Mouse (Mus musculus) lung, postnatal 25 days (tissue): ENCODE measurements at regions not wholly inside any gene's neighbourhood (a gene's known extent, or its start where the extent isn't known, plus 50 kb on each side); places are given as distances from the start of the nearest gene placed in this dataset.

Experiments used
- DNase-seq: peaks from one replicate; pipeline ENCODE4 v3.0.0; 2022; ENCODE audit warnings: low spot score

DNA sequence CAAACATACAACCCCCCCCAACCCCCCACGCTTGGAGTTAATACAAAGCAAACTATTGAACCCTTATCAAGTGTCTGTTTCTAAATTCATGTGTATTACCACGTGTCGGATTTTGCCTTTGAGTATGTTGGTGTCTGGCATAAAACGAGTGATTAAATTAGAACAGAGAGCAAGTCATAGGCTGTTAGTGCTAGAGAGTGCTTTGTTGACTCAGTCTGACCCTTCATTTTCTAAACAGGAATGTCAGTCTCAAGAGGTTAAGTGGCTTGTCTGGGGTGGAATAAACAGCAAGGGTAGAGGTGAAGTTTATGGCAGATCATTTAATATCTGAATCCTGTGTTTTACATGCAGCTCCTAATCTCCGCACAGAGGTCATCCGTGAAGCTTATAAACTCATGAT, 104.1 kb downstream of the Uchl5 start:
- DNase-seq, result no peak

- no peak for DNase-seq
Observed at GRCm38 (mm10) chr1:143879622-143880021, 102.5 kb downstream of the Uchl5 start.

DNA sequence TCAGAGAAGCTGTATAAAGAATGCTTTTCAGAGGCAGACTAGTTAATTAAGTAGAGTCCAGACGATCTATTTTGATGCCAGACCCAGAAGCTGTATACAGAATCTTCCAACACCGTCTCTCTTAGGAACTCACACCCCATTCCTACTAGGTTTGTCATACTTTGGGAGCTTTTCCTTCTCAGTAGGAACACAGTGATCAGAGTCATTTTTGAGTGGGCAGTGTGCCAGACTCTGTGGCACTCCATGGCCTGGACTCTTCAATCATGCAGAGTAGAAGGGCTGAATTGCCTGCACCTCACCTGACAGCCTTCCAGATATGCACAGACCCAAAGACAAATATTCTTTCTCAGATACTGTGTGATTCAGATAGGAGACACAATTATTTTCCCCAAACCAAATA, 101.2 kb downstream of the Uchl5 start:
- no peak for DNase-seq

DNA sequence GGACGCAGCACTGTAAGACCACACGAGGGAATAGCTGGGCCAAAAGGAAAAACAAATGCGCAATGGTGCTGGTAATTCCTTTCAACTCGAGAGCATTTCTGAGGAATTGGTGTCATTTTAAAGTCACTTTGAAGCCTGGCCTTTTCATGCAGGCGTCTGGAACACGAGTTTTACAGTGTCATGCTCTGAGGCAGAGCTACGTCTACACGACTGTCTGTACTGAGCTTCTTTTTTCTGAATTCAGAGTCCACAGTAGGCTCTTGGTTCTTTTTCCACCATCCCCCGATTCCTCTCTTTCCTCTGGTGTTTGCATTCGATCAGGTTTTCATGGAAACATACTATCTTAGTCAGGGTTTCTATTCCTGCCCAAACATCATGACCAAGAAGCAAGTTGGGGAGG, 83.2 kb downstream of the Uchl5 start:
- DNase-seq, result no peak

DNA sequence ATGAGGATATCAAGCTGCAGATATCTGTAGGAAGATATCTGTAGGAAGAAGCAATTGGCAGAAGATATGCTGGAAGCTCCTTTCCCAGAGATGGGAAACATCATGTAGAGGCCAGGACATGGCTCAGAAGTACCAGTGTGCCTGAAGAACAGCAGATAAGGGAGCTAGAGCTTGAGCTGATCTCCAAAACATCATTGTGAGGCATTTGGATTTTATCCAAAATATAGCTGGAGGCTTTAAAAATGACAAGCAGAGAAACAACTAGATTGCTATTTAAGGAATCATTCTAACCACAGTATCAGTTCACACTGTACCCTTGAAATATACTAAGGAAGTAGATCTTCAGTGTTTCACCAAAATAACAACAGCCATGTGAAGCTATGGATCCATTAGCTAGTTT, 81.5 kb downstream of the Uchl5 start:
- DNase-seq, result no peak
